Mouse (Mus musculus): ENCODE results near the gene Commd6.

The Commd6 gene

GRCm38 (mm10) chr14:101640153-101640843 lies at the start of gene Commd6:
Commd6 (minus strand) TSS chr14:101640686.
- no peaks in the 10 kb centered on the region for H3K27me3 ChIP-seq (ENCODE audit: control insufficient read depth, insufficient read depth, low read length, poor library complexity, severe bottlenecking)
- no peaks in the 10 kb centered on the region for H3K36me3 ChIP-seq (ENCODE audit: control insufficient read depth, insufficient read depth, low read length, poor library complexity, severe bottlenecking)
- peak; percentile 94 for DNase-seq (ENCODE audit: low read depth, low spot score)

GRCm38 (mm10) chr14:101688406-101688805 lies 47.9 kb upstream of the Commd6 start:
- H3K36me3 ChIP-seq (ENCODE audit: control insufficient read depth, insufficient read depth, low read length, poor library complexity, severe bottlenecking): peaks cover 4% of the 10 kb centered on the region; the same call in 1 of the 2 replicates
- DNase-seq (ENCODE audit: low read depth, low spot score): no peak
- H3K27me3 ChIP-seq (ENCODE audit: control insufficient read depth, insufficient read depth, low read length, poor library complexity, severe bottlenecking): no peaks in the 10 kb centered on the region

- Histone ChIP-seq H3K27me3 (ENCODE audit: control insufficient read depth, insufficient read depth, low read length, poor library complexity, severe bottlenecking) (no peaks in the 10 kb centered on the region), H3K36me3 (ENCODE audit: control insufficient read depth, insufficient read depth, low read length, poor library complexity, severe bottlenecking) (0 out of 2 replicates have a peak, but pooled peaks cover 4% of the 10 kb centered on the region)
- DNase-seq (ENCODE audit: low read depth, low spot score): no peak
Observed at GRCm38 (mm10) chr14:101687696-101688095, 47.2 kb upstream of the Commd6 start.

- no peaks in the 10 kb centered on the region for H3K27me3 ChIP-seq (ENCODE audit: control insufficient read depth, insufficient read depth, low read length, poor library complexity, severe bottlenecking)
- H3K36me3 ChIP-seq (ENCODE audit: control insufficient read depth, insufficient read depth, low read length, poor library complexity, severe bottlenecking): no peaks in the 10 kb centered on the region; the same call in 1 of the 2 replicates
- peak; percentile 78 for DNase-seq (ENCODE audit: low read depth, low spot score)
Observed at GRCm38 (mm10) chr14:101672226-101672625, 31.7 kb upstream of the Commd6 start.

GRCm38 (mm10) chr14:101668626-101669025 lies 28.1 kb upstream of the Commd6 start:
- Histone ChIP-seq H3K27me3 (ENCODE audit: control insufficient read depth, insufficient read depth, low read length, poor library complexity, severe bottlenecking) (no peaks in the 10 kb centered on the region), H3K36me3 (ENCODE audit: control insufficient read depth, insufficient read depth, low read length, poor library complexity, severe bottlenecking) (peaks cover 1% of the 10 kb centered on the region; the same call in 1 of the 2 replicates)
- no peak for DNase-seq (ENCODE audit: low read depth, low spot score)

GRCm38 (mm10) chr14:101666536-101666935 lies 26.1 kb upstream of the Commd6 start:
- H3K27me3 ChIP-seq (ENCODE audit: control insufficient read depth, insufficient read depth, low read length, poor library complexity, severe bottlenecking): no peaks in the 10 kb centered on the region
- peak; percentile 25 for DNase-seq (ENCODE audit: low read depth, low spot score)
- peaks cover 1% of the 10 kb centered on the region; the same call in 1 of the 2 replicates for H3K36me3 ChIP-seq (ENCODE audit: control insufficient read depth, insufficient read depth, low read length, poor library complexity, severe bottlenecking)

GRCm38 (mm10) chr14:101666056-101666455 lies 25.6 kb upstream of the Commd6 start:
- H3K36me3 ChIP-seq (ENCODE audit: control insufficient read depth, insufficient read depth, low read length, poor library complexity, severe bottlenecking): peaks cover 1% of the 10 kb centered on the region; the same call in 1 of the 2 replicates
- DNase-seq (ENCODE audit: low read depth, low spot score): no peak
- H3K27me3 ChIP-seq (ENCODE audit: control insufficient read depth, insufficient read depth, low read length, poor library complexity, severe bottlenecking): no peaks in the 10 kb centered on the region

- DNase-seq (ENCODE audit: low read depth, low spot score): no peak
- peaks cover 1% of the 10 kb centered on the region; the same call in 1 of the 2 replicates for H3K36me3 ChIP-seq (ENCODE audit: control insufficient read depth, insufficient read depth, low read length, poor library complexity, severe bottlenecking)
- H3K27me3 ChIP-seq (ENCODE audit: control insufficient read depth, insufficient read depth, low read length, poor library complexity, severe bottlenecking): no peaks in the 10 kb centered on the region
Observed at GRCm38 (mm10) chr14:101664274-101664673, 23.8 kb upstream of the Commd6 start.

GRCm38 (mm10) chr14:101661654-101662412 lies 21.3 kb upstream of the Commd6 start:
- DNase-seq (ENCODE audit: low read depth, low spot score): peak; percentile 26

GRCm38 (mm10) chr14:101656307-101656706 lies 15.8 kb upstream of the Commd6 start:
- H3K36me3 ChIP-seq (ENCODE audit: control insufficient read depth, insufficient read depth, low read length, poor library complexity, severe bottlenecking): no peaks in the 10 kb centered on the region
- no peak for DNase-seq (ENCODE audit: low read depth, low spot score)
- no peaks in the 10 kb centered on the region for H3K27me3 ChIP-seq (ENCODE audit: control insufficient read depth, insufficient read depth, low read length, poor library complexity, severe bottlenecking)

More at GRCm38 (mm10) chr14:101661654-101662412, 21.3 kb upstream of the Commd6 start:
- Histone ChIP-seq H3K36me3 (ENCODE audit: control insufficient read depth, insufficient read depth, low read length, poor library complexity, severe bottlenecking) (0 out of 2 replicates have a peak, but pooled peaks cover 1% of the 10 kb centered on the region), H3K27me3 (ENCODE audit: control insufficient read depth, insufficient read depth, low read length, poor library complexity, severe bottlenecking) (no peaks in the 10 kb centered on the region)

- no peak for DNase-seq (ENCODE audit: low read depth, low spot score)
- Histone ChIP-seq H3K27me3 (ENCODE audit: control insufficient read depth, insufficient read depth, low read length, poor library complexity, severe bottlenecking) (no peaks in the 10 kb centered on the region), H3K36me3 (ENCODE audit: control insufficient read depth, insufficient read depth, low read length, poor library complexity, severe bottlenecking) (no peaks in the 10 kb centered on the region)
Observed at GRCm38 (mm10) chr14:101654526-101654909, 14.0 kb upstream of the Commd6 start.

- H3K36me3 ChIP-seq (ENCODE audit: control insufficient read depth, insufficient read depth, low read length, poor library complexity, severe bottlenecking): no peaks in the 10 kb centered on the region
- DNase-seq (ENCODE audit: low read depth, low spot score): peak; percentile 96
- no peaks in the 10 kb centered on the region for H3K27me3 ChIP-seq (ENCODE audit: control insufficient read depth, insufficient read depth, low read length, poor library complexity, severe bottlenecking)
Observed at GRCm38 (mm10) chr14:101653581-101654525, 13.4 kb upstream of the Commd6 start, which contains the start of gene Uchl3. Uchl3 (plus strand) TSS chr14:101653967.

- DNase-seq (ENCODE audit: low read depth, low spot score): no peak
- H3K36me3 ChIP-seq (ENCODE audit: control insufficient read depth, insufficient read depth, low read length, poor library complexity, severe bottlenecking): no peaks in the 10 kb centered on the region
- H3K27me3 ChIP-seq (ENCODE audit: control insufficient read depth, insufficient read depth, low read length, poor library complexity, severe bottlenecking): no peaks in the 10 kb centered on the region
Observed at GRCm38 (mm10) chr14:101652571-101652970, 12.1 kb upstream of the Commd6 start.

GRCm38 (mm10) chr14:101650551-101650950 lies 10.1 kb upstream of the Commd6 start:
- DNase-seq (ENCODE audit: low read depth, low spot score): no peak
- H3K27me3 ChIP-seq (ENCODE audit: control insufficient read depth, insufficient read depth, low read length, poor library complexity, severe bottlenecking): no peaks in the 10 kb centered on the region
- H3K36me3 ChIP-seq (ENCODE audit: control insufficient read depth, insufficient read depth, low read length, poor library complexity, severe bottlenecking): no peaks in the 10 kb centered on the region
